Mouse (Mus musculus) CH12.LX (cell line): ENCODE results near the gene Ntn1. TPM values are rescaled to one million over a fixed set of nuclear protein-coding genes. Genes with fewer than 3 reads are reported as not detected.

Experiments used
- DNase-seq: peaks from one replicate; pipeline ENCODE4 v3.0.0-alpha.2; 2013; ENCODE audit errors: extremely low read depth
- H3K27ac ChIP-seq: 2 replicates; pipeline ENCODE4 v1.5.1; 2012; ENCODE audit warnings: low read depth, mild to moderate bottlenecking, control low read depth, moderate library complexity; ENCODE audit not compliant: insufficient read depth
- H3K27me3 ChIP-seq: replicated peaks from 2 replicates; pipeline ENCODE3; 2012; ENCODE audit warnings: inconsistent platforms
- H3K36me3 ChIP-seq, 2 experiments: replicated peaks in 1 of 2; 2 replicates each; pipeline versions ENCODE3 to v1.6.1; 2012; ENCODE audit warnings: inconsistent platforms in 1 of 2, low read length in 1 of 2, mild to moderate bottlenecking in 1 of 2, mixed read lengths in 1 of 2, moderate library complexity in 1 of 2; ENCODE audit not compliant: control insufficient read depth in 1 of 2, insufficient read depth in 1 of 2
- H3K4me1 ChIP-seq, 2 experiments: 2 replicates each; pipeline ENCODE4 v1.6.1; 2012; ENCODE audit warnings: inconsistent platforms in 1 of 2, moderate library complexity in 1 of 2; ENCODE audit not compliant: insufficient read depth in 2 of 2, control insufficient read depth in 1 of 2
- H3K4me2 ChIP-seq: 2 replicates; pipeline ENCODE4 v1.6.1; 2012; ENCODE audit warnings: low read depth, mild to moderate bottlenecking, control low read depth; ENCODE audit not compliant: poor library complexity, insufficient read depth, severe bottlenecking
- H3K4me3 ChIP-seq, 3 experiments: fragments of 150-350 bp in 1 of 3; sonication (generic) in 1 of 3; replicated peaks in 1 of 3; 2 replicates each; pipeline versions ENCODE3 to v1.5.1; 2011 to 2012; ENCODE audit warnings: low read depth in 2 of 3, low read length in 2 of 3, mild to moderate bottlenecking in 2 of 3, moderate library complexity in 2 of 3, control low read depth in 1 of 3, improper control_type of control experiment in 1 of 3, inconsistent platforms in 1 of 3, mixed read lengths in 1 of 3; ENCODE audit not compliant: poor library complexity in 1 of 3
- H3K79me2 ChIP-seq: replicated peaks from 2 replicates; pipeline ENCODE4 v1.6.1; 2012; ENCODE audit warnings: mild to moderate bottlenecking, moderate library complexity; ENCODE audit not compliant: control insufficient read depth, poor library complexity, insufficient read depth, severe bottlenecking; ENCODE audit errors: extremely low read depth
- H3K9ac ChIP-seq: 2 replicates; pipeline ENCODE4 v1.6.1; 2012; ENCODE audit warnings: low read depth, mild to moderate bottlenecking, control low read depth, moderate library complexity; ENCODE audit not compliant: insufficient read depth
- H3K9me3 ChIP-seq: replicated peaks from 2 replicates; pipeline ENCODE3; 2012; ENCODE audit warnings: low read length, inconsistent platforms, mixed read lengths
- CHD1 ChIP-seq: IDR thresholded peaks from 2 replicates; pipeline ENCODE4 v1.6.1; 2012; ENCODE audit warnings: low read depth, low read length, improper control_type of control experiment, inconsistent platforms
- CTCF ChIP-seq, 2 experiments: IDR thresholded peaks in 1 of 2; conservative IDR thresholded peaks in 1 of 2; 2 replicates each; pipeline ENCODE4 v1.5.1; 2011 to 2012; ENCODE audit warnings: low read depth in 2 of 2, low read length in 2 of 2, improper control_type of control experiment in 1 of 2, inconsistent platforms in 1 of 2, mild to moderate bottlenecking in 1 of 2, moderate library complexity in 1 of 2
- EP300 ChIP-seq: IDR thresholded peaks from 2 replicates; pipeline ENCODE4 v1.6.1; 2011; ENCODE audit warnings: low read length, improper control_type of control experiment
- IRF4 ChIP-seq: IDR thresholded peaks from 2 replicates; pipeline ENCODE4 v1.6.1; 2014; ENCODE audit warnings: low read depth, mild to moderate bottlenecking, inconsistent platforms, low read length, improper control_type of control experiment
- MAX ChIP-seq: IDR thresholded peaks from 2 replicates; pipeline ENCODE4 v1.6.1; 2011; ENCODE audit warnings: low read length, improper control_type of control experiment
- MEF2A ChIP-seq: IDR thresholded peaks from 2 replicates; pipeline ENCODE4 v1.6.1; 2014; ENCODE audit warnings: low read depth, mild to moderate bottlenecking, inconsistent platforms, low read length, improper control_type of control experiment, borderline replicate concordance
- MXI1 ChIP-seq: IDR thresholded peaks from 2 replicates; pipeline ENCODE4 v1.6.1; 2011; ENCODE audit warnings: mild to moderate bottlenecking, low read depth, low read length, improper control_type of control experiment
- POLR2A ChIP-seq: IDR thresholded peaks from 2 replicates; pipeline ENCODE4 v1.6.1; 2011; ENCODE audit warnings: low read depth, mild to moderate bottlenecking, improper control_type of control experiment, low read length
- RAD21 ChIP-seq: IDR thresholded peaks from 2 replicates; pipeline ENCODE4 v1.6.1; 2011; ENCODE audit warnings: low read depth, mild to moderate bottlenecking, low read length, improper control_type of control experiment, moderate library complexity
- SIN3A ChIP-seq: IDR thresholded peaks from 2 replicates; pipeline ENCODE4 v1.6.1; 2012; ENCODE audit warnings: low read length, improper control_type of control experiment, inconsistent platforms
- UBTF ChIP-seq: IDR thresholded peaks from 2 replicates; pipeline ENCODE4 v1.6.1; 2012; ENCODE audit warnings: low read depth, mild to moderate bottlenecking, inconsistent platforms, low read length, improper control_type of control experiment, moderate library complexity
- USF2 ChIP-seq: conservative IDR thresholded peaks from 2 replicates; pipeline ENCODE4 v1.6.1; 2011; ENCODE audit warnings: low read depth, low read length, improper control_type of control experiment
- ZMIZ1 ChIP-seq: IDR thresholded peaks from 2 replicates; pipeline ENCODE4 v1.6.1; 2012; ENCODE audit warnings: low read depth, mild to moderate bottlenecking, inconsistent platforms, low read length, improper control_type of control experiment
- dilution Hi-C: fragments of 300-500 bp; cut with MboI; formaldehyde crosslinking; loops from 2 replicates; pipeline ENCODE4 v1.14.3; 2020; ENCODE audit warnings: low sequenced_read_pairs; ENCODE audit not compliant: extremely low pct_unique_long_range_greater_than_20kb, extremely low pct_ligation_motif_present
- in situ Hi-C: fragments of 300-500 bp; cut with MboI; formaldehyde crosslinking; loops from 3 replicates; pipeline ENCODE4 v1.14.3; 2019; ENCODE audit warnings: low sequenced_read_pairs, low pct_ligation_motif_present, low pct_unique_long_range_greater_than_20kb, mixed read lengths
- polyA plus RNA-seq: library from polyadenylated mRNA; unstranded; fragments of >175 nt; gene quantifications from 2 replicates; pipeline ENCODE4 v1.2.1, GENCODE M21; 2012; ENCODE audit warnings: low read depth; ENCODE audit not compliant: insufficient read length
- total RNA-seq, 2 experiments: library from RNA; depleted of rRNA; stranded (reverse); fragments of 300-350 nt in 1 of 2; fragments of >200 nt in 1 of 2; gene quantifications; 2 replicates each; pipeline ENCODE4 v1.2.3; 2012 to 2014

The Ntn1 gene
- total and polyA plus RNA-seq, 3 experiments = 0.54 to 1.2 (median 0.59) TPM

DNA sequence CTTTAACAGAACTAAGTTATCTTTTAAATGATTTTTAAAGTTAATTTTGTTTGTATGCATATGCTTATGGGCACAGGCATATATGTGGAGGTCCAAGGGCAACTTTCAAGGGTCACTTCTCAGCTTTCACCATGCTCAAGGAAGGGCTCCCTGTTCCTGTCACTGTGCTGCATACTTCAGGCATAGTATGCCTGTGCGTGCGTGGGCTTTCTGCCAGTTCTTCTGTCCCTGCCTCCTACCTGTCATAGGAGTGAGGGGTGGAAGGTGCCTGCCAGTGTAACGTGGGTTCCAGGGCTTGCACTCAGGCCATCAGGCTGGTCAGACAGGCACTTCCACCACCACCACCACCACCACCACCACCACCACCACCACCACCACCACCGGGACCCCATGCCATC is 228.0 kb downstream of the Ntn1 start:
- H3K27ac ChIP-seq = no peak overlapping the region
- H3K27me3 ChIP-seq = no peaks in the 10 kb centered on the region
- in situ Hi-C loops = no loop called here
- no peaks in the 10 kb centered on the region for H3K79me2 ChIP-seq
- no peak overlapping the region for H3K4me3 ChIP-seq
- TF ChIP-seq IRF4 (no peak), MEF2A (no peak)
- no peak overlapping the region for H3K9ac ChIP-seq
- DNase-seq = no peak
- H3K9me3 ChIP-seq = no peaks in the 10 kb centered on the region
- H3K36me3 ChIP-seq = peaks cover 0 to 19% of the 10 kb centered on the region in 2 experiments
- dilution Hi-C loops = no loop called here
- peaks cover 9 to 18% of the 10 kb centered on the region in 2 experiments for H3K4me1 ChIP-seq
- no peak overlapping the region for H3K4me2 ChIP-seq

DNA sequence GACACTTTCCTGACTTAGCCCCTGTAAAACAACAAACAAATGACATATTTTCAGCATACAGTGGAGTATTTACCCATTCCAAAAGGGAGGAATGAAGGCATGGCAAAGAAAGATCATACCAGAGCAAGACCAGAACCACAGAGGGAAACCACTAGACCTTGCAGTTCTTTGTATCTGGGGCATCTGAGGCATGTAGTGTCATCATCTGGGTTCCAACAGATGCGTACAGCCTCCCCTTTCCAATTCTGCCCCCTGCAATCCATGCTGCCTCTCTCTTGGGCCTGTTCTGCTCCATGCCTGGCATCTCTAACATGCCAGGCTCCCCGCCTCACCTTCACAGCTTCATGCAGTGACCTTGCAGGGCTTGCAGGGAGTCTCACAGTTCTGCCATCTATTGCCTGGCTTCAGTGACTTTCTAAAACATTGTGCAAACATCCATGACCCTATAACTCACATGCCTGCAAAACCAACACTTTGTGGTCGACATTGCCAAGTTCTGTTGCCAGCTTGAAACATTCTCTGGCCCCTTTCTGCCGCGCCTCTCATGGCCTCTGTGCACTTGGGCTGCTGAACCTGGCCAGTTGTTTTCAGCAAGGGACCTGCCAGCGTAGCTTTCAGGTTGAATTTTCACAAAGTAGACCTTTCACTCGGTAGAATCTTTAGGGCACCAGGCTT is 228.5 kb downstream of the Ntn1 start:
- no peak for DNase-seq
- Histone ChIP-seq H3K27ac (no peak overlapping the region), H3K27me3 (no peaks in the 10 kb centered on the region), H3K4me1 (peaks cover 5 to 13% of the 10 kb centered on the region in 2 experiments), H3K79me2 (no peaks in the 10 kb centered on the region), H3K4me3 (no peak overlapping the region), H3K4me2 (no peak overlapping the region), H3K36me3 (peaks cover 0 to 19% of the 10 kb centered on the region in 2 experiments), H3K9me3 (no peaks in the 10 kb centered on the region), H3K9ac (no peak overlapping the region)
- TF ChIP-seq MXI1 (no peak), CTCF (conservative IDR thresholded peaks at IDR 0.05 in 1 of 2, IDR thresholded peaks at IDR 0.05 in 1 of 2; ENCODE audit: low read depth in 2 of 2, low read length in 2 of 2) (no peak), POLR2A (no peak), EP300 (no peak), MAX (no peak), USF2 (no peak), UBTF (no peak), SIN3A (no peak), CHD1 (no peak)
- in situ Hi-C loops (no loop called here), dilution Hi-C loops (no loop called here)

DNA sequence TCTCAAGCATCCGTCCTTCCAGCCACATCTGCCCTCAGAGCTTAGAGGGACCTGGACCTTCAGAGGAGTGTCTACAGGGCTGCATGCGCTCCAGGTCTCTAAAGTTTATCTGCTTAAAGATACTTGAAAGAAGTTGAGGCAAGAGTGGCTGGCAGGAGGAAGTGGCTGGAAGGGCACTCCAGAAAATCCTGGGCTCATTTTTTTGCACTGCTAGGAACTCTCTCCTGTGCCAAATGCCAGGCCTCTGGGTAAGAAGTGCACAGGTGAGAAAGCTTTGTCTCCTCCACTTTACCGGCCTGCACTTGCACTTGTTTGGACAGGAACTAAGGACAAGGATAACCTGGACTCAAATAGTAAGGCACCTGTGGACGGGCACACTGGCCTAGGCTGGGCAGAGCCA is 232.2 kb downstream of the Ntn1 start:
- dilution Hi-C loops = no loop called here
- no peak for TF ChIP-seq RAD21
- no peak for TF ChIP-seq ZMIZ1
- in situ Hi-C loops = no loop called here

More for the DNA sequence above, 232.2 kb downstream of the Ntn1 start:
- Histone ChIP-seq H3K9me3 (no peaks in the 10 kb centered on the region), H3K9ac (no peak overlapping the region), H3K79me2 (no peaks in the 10 kb centered on the region), H3K27ac (no peak overlapping the region), H3K4me2 (no peak overlapping the region), H3K4me1 (peaks cover 0 to 8% of the 10 kb centered on the region in 2 experiments; a peak in 1 of 4 replicates), H3K27me3 (no peaks in the 10 kb centered on the region), H3K4me3 (no peak overlapping the region), H3K36me3 (peaks cover 0 to 14% of the 10 kb centered on the region in 2 experiments)
- no peak for DNase-seq
